Mouse (Mus musculus): ENCODE measurements around the gene Neu3.

DNA sequence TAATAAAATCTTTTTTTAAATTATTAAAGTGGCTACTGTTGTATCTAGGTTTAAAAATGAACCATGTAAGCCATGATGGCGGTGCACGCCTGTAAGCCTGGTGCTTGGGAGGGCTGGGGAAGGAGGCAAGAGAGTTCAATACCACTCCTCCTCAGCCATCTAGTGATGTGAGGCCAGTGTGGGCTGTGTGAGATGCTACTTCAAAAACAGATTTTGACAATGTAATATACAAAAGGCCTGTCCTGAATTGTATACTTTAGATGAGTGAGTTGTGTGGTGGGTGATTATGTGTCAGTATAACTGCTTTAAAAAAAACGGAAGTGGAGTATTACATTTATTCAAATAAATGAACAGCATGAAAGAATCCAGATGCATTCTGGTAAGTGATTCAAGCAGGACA, 41.4 kb downstream of the Neu3 start:
- TF ChIP-seq CTCF (IDR thresholded peaks at IDR 0.05; ENCODE audit: low read depth, low read length) (no peak), POLR2A (IDR thresholded peaks at IDR 0.05; ENCODE audit: extremely low read depth, insufficient read depth, low read length) (no peak)

Measured in liver, adult 2 months (tissue).